24 mouse cellular contexts compared by ENCODE assay signal in genomic region chr15:86386325-86386724, GRCm38 (mm10).
DNase-seq lines count a peak whose midpoint lies in the region; ATAC-seq lines count a peak whose summit lies in the region.
"Had no signal": no experiment of that assay in that cellular context is flagged by ENCODE, and none has a peak within 500 bp of the region (broad histone marks: within the 10 kb centered on the region; RNA-seq: fewer than 3 reads in every experiment).

No protein-coding gene starts in this region.

- no peaks in the 10 kb centered on the region for H3K9me3 ChIP-seq in hindbrain, embryonic 13.5 days
- H3K9me3 ChIP-seq in hindbrain, embryonic 11.5 days (ENCODE audit: control insufficient read depth, low read length) = no peaks in the 10 kb centered on the region
- H3K9me3 ChIP-seq: forebrain, embryonic 13.5 days; heart, embryonic 12.5 days; intestine, embryonic 15.5 days; limb, embryonic 15.5 days; liver, embryonic 15.5 days; lung, embryonic 15.5 days had no signal

- WGBS in hindbrain, embryonic 13.5 days = 88% methylated on average over 8 of the region's 8 CpGs
- 92% methylated on average over 8 of the region's 8 CpGs for WGBS in hindbrain, embryonic 11.5 days

- no peaks in the 10 kb centered on the region for H3K36me3 ChIP-seq in hindbrain, embryonic 13.5 days
- H3K36me3 ChIP-seq in hindbrain, embryonic 11.5 days (ENCODE audit: control insufficient read depth, insufficient read depth, low read length) = no peaks in the 10 kb centered on the region
- H3K36me3 ChIP-seq: heart, embryonic 12.5 days; intestine, embryonic 15.5 days; limb, embryonic 15.5 days; liver, embryonic 15.5 days; lung, embryonic 15.5 days had no signal

- H3K9ac ChIP-seq in hindbrain, embryonic 13.5 days = no peak overlapping the region
- H3K9ac ChIP-seq in hindbrain, embryonic 11.5 days (ENCODE audit: low read depth, low read length) = no peak overlapping the region
- H3K9ac ChIP-seq: forebrain, embryonic 13.5 days; heart, embryonic 12.5 days; intestine, embryonic 15.5 days; limb, embryonic 15.5 days; liver, embryonic 15.5 days; lung, embryonic 15.5 days had no signal

- no peak overlapping the region for H3K4me3 ChIP-seq in hindbrain, embryonic 13.5 days
- no peak overlapping the region for H3K4me3 ChIP-seq in hindbrain, embryonic 11.5 days (ENCODE audit: low read depth, low read length)
- H3K4me3 ChIP-seq: forebrain, embryonic 13.5 days; heart, embryonic 12.5 days; intestine, embryonic 15.5 days; limb, embryonic 15.5 days; liver, embryonic 15.5 days; lung, embryonic 15.5 days; myocyte had no signal

- peak overlapping the region; percentile 10; the same call in 1 of the 2 replicates for H3K27ac ChIP-seq in hindbrain, embryonic 13.5 days
- H3K27ac ChIP-seq in hindbrain, embryonic 11.5 days (ENCODE audit: low read depth, low read length) = no peak overlapping the region
- H3K27ac ChIP-seq: forebrain, embryonic 13.5 days; intestine, embryonic 15.5 days; limb, embryonic 15.5 days; liver, embryonic 15.5 days; lung, embryonic 15.5 days had no signal

- H3K4me2 ChIP-seq in hindbrain, embryonic 13.5 days = no peak overlapping the region
- no peak overlapping the region for H3K4me2 ChIP-seq in hindbrain, embryonic 11.5 days (replicated peaks; ENCODE audit: low read depth, low read length)
- H3K4me2 ChIP-seq: forebrain, embryonic 13.5 days; heart, embryonic 12.5 days; intestine, embryonic 15.5 days; limb, embryonic 15.5 days; liver, embryonic 15.5 days; lung, embryonic 15.5 days had no signal

- no peak for DNase-seq in hindbrain, embryonic 11.5 days (ENCODE audit: low spot score)
- DNase-seq in thymus, postnatal 0 days (ENCODE audit: low spot score) = peak; percentile 79
- DNase-seq in embryo, embryonic 11 days = no peak
- DNase-seq in lung, postnatal 14 days = no peak
- DNase-seq in left cerebral cortex, adult 11 months (ENCODE audit: low spot score) = no peak
- DNase-seq: adrenal gland, adult 8-10 months; cerebellum, adult 9-10 months; heart, adult 11 months; heart, postnatal 14 days; kidney, postnatal 25 days; left cerebral cortex, postnatal 4 days; lung, postnatal 4 days had no signal

- H3K4me1 ChIP-seq in hindbrain, embryonic 13.5 days (replicated peaks) = peaks cover 37% of the 10 kb centered on the region
- no peaks in the 10 kb centered on the region for H3K4me1 ChIP-seq in hindbrain, embryonic 11.5 days (replicated peaks; ENCODE audit: control insufficient read depth, insufficient read depth, low read length)
- H3K4me1 ChIP-seq: heart, embryonic 12.5 days; intestine, embryonic 15.5 days; limb, embryonic 15.5 days; liver, embryonic 15.5 days; lung, embryonic 15.5 days had no signal

- no peak for ATAC-seq in hindbrain, embryonic 13.5 days (ENCODE audit: low FRiP score)
- no peak for ATAC-seq in hindbrain, embryonic 11.5 days (ENCODE audit: low FRiP score)
- 0 out of 2 replicates have a peak, but pooled peaks have one; percentile 8 for ATAC-seq in granulocyte monocyte progenitor cell, adult 5-6 weeks (replicated peaks; ENCODE audit: poor library complexity, severe bottlenecking)
- ATAC-seq: activated CD4-positive, CD25-positive, alpha-beta regulatory T cell, adult 4 months; forebrain, embryonic 13.5 days; hindbrain, embryonic 16.5 days; intestine, embryonic 15.5 days; midbrain, embryonic 16.5 days had no signal

- no peaks in the 10 kb centered on the region for H3K27me3 ChIP-seq in hindbrain, embryonic 13.5 days
- H3K27me3 ChIP-seq in hindbrain, embryonic 11.5 days (ENCODE audit: control insufficient read depth, insufficient read depth, low read length) = no peaks in the 10 kb centered on the region
- H3K27me3 ChIP-seq: forebrain, embryonic 13.5 days; intestine, embryonic 15.5 days; limb, embryonic 15.5 days; liver, embryonic 15.5 days; lung, embryonic 15.5 days had no signal
